Mouse (Mus musculus) ovary, postnatal 14 days (tissue): ENCODE data around the gene Mturn.

Experiments used
- DNase-seq: peaks from one replicate; pipeline ENCODE4 v3.0.0; 2022; ENCODE audit warnings: low spot score

The Mturn gene

GRCm38 (mm10) chr6:54729451-54730105 lies 48.2 kb downstream of the Mturn start:
- no peak for DNase-seq

DNA sequence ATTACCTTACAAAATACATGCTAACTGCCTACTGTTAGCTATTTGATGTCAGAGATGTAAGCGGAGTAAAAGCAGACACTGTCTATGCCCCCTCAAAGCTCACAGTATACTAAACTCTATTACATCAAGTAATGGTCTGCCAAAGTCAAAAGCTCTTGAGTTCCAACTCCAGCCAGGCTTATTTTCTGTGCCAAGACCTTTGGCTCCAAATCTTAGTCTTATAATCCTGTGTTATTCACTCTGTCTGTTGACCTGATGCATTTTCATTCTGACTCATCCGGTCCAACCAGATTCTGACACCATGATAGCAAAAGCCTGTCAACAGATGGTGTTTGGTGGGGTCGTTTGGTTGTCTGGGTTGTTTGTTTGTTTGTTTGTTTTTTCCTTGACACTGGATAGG lies 50.3 kb downstream of the Mturn start:
- DNase-seq = no peak

- DNase-seq = no peak
These were observed 51.3 kb downstream of the Mturn start for GRCm38 (mm10) chr6:54732721-54733120.

DNA sequence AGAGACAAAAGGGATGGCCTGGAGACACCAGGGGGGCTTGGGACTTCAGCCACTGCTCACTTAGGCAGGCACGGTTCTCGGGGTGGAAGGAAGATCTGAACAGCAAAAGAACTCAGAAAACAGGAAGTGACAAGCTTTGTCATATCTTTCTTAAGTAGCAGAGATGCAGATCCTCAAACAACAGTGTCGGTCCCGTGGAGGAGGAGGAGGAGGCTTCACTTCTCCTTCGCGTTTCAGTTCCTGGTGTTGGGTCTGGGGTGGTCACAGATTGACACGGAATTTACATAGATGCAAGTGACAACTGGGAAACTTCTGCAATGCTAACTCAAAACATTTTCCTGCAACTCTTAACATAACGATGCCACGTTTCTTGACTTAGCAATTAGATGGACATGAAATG lies 54.7 kb downstream of the Mturn start:
- no peak for DNase-seq

GRCm38 (mm10) chr6:54737255-54737654 lies 55.8 kb downstream of the Mturn start:
- no peak for DNase-seq

DNA sequence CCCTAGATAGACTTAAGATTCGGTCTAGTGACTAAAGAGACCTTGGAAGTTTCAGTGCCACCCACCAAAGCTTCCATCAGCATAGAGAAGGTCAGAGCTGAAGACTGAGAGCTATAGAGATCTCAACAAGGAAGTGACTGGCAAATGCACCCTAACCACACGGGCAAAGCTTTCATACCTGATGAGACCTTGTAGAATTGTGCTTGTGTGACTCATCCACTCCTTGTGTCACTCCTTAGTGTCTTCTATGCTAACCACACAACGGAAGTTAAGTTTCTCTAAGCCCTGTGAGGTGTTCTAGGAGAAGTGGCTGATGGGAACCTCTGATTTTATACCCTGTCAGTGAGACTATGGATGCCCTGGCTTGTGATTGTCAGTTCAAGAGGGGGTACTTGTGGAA lies 56.3 kb downstream of the Mturn start:
- DNase-seq = no peak

DNA sequence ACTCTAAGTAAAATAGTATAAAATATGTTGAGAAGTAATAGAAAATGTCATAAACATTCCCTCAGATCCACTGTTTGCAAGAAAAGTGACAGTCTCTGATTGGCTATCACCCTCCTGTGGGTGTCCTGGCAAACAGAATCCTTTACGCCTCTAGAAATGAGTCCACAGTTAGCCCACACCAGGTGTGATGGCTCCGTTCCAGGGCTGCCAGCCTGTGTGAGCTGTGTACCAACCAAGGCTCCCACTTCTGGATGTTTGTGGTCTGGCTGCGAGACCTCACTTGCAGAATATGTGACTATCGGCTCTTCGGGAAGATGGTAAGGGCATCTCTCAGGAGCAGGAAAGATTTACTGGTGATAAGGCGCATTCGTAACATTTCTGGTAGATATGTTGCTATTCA lies 67.6 kb downstream of the Mturn start:
- no peak for DNase-seq

DNA sequence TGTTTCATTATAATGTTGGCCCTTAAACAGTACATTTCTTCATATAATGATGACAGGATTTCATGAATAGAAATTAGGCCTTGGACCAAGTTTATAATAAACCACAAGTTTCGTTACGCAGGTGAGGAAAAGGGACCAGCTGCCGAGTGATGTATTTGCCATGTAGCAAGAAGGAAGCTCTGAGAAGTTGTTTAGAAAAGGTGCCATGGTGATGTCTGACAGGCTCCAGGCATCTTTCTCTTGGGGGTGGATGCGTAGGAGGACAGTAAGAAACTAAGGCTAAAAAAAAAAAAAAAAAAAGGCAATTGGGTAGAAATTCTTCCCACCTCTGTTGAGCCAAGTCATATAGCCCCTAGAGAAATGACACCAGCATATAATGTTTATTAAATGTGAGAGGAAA lies 70.2 kb downstream of the Mturn start:
- no peak for DNase-seq

DNA sequence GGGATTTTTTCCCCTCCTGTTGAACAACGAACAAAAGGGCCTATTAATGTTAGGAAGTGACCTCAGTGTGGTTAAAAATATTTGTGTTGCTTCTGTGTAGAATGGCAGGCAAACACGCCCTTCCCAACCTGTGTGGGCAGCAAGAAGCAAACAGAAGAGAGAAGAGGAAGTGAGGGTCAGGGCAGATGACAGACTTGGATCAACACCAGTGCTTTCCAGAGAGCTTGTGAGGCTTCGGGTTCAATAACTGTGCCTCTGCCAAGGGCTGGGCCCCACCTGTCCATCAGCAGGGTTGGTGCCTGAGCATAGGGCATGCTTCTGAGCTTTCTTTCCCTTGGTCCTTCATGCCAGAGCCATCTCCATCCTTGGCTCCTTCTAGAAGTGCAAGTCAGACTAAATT lies 70.7 kb downstream of the Mturn start:
- DNase-seq = no peak
